Mouse (Mus musculus) erythroblast, embryonic 14.5 days (primary cell): ENCODE data around the gene Pate3.
"Not testable (repeated sequence)": the region's sequence is repeated elsewhere in the genome, so short reads cannot be mapped to it uniquely, and the experiment has no call there.

ENCODE experiments used
- GATA1 ChIP-seq: IDR thresholded peaks from 2 replicates; pipeline ENCODE4 v1.6.1; 2012; ENCODE audit warnings: low read length, inconsistent platforms, mixed read lengths
- TAL1 ChIP-seq: IDR thresholded peaks from 3 replicates; pipeline ENCODE4 v1.6.1; 2012; ENCODE audit warnings: low read length, inconsistent platforms, mixed read lengths

DNA sequence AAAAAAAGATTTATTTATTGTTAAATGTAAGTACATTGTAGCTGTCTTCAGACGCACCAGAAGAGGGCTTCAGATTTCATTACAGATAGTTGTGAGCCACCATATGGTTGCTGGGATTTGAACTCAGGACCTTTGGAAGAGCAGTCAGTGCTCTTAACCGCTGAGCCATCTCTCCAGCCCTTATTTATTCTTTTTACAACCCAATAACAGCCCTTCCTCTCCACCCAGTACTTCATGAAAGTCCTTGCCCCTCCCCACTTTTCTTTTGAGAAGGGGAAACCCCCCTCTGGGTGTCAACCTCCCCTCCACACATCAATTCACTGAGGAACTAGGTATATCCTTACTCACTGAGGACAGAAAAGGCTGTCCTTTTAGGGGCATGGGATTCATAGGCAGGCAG lies 31.2 kb downstream of the Pate3 start:
- not testable (repeated sequence) for TF ChIP-seq GATA1, TAL1
